Mouse (Mus musculus): ENCODE results near the gene Fras1.

Gene Fras1

GRCm38 (mm10) chr5:96792422-96792821 is 418.7 kb downstream of the Fras1 start:
- no peak for DNase-seq (ENCODE audit: low spot score in 2 of 2)

- DNase-seq (ENCODE audit: low spot score in 2 of 2) = no peak
Observed at GRCm38 (mm10) chr5:96792936-96793718, 419.4 kb downstream of the Fras1 start, which contains the start of gene Anxa3. Gene Anxa3 (plus strand): TSS chr5:96793339.

GRCm38 (mm10) chr5:96793953-96794635 is 420.3 kb downstream of the Fras1 start:
- no peak for DNase-seq (ENCODE audit: low spot score in 2 of 2)

- DNase-seq (ENCODE audit: low spot score in 2 of 2) = no peak
Observed at GRCm38 (mm10) chr5:96795752-96796151, 422.0 kb downstream of the Fras1 start.

- DNase-seq (ENCODE audit: low spot score in 2 of 2) = no peak
Observed at GRCm38 (mm10) chr5:96797465-96797864, 423.7 kb downstream of the Fras1 start.

- DNase-seq (ENCODE audit: low spot score in 2 of 2) = no peak
Observed at GRCm38 (mm10) chr5:96799165-96799564, 425.4 kb downstream of the Fras1 start.

- no peak for DNase-seq (ENCODE audit: low spot score in 2 of 2)
Observed at GRCm38 (mm10) chr5:96799969-96800368, 426.2 kb downstream of the Fras1 start.

- DNase-seq (ENCODE audit: low spot score in 2 of 2) = no peak
Observed at GRCm38 (mm10) chr5:96802185-96802584, 428.4 kb downstream of the Fras1 start.

- no peak for DNase-seq (ENCODE audit: low spot score in 2 of 2)
Observed at GRCm38 (mm10) chr5:96803091-96803490, 429.3 kb downstream of the Fras1 start.

- no peak for DNase-seq (ENCODE audit: low spot score in 2 of 2)
Observed at GRCm38 (mm10) chr5:96804304-96804703, 430.5 kb downstream of the Fras1 start.

GRCm38 (mm10) chr5:96804813-96805212 is 431.1 kb downstream of the Fras1 start:
- no peak for DNase-seq (ENCODE audit: low spot score in 2 of 2)

GRCm38 (mm10) chr5:96810620-96811019 is 436.9 kb downstream of the Fras1 start:
- DNase-seq (ENCODE audit: low spot score in 2 of 2) = no peak

GRCm38 (mm10) chr5:96824769-96825327 is 451.1 kb downstream of the Fras1 start:
- no peak for DNase-seq (ENCODE audit: low spot score in 2 of 2)

- DNase-seq (ENCODE audit: low spot score in 2 of 2) = no peak
Observed at GRCm38 (mm10) chr5:96827176-96827575, 453.4 kb downstream of the Fras1 start.

Data from spleen, postnatal 14 days (tissue).